Mouse (Mus musculus): ENCODE measurements at regions not wholly inside any gene's neighbourhood (a gene's known extent, or its start where the extent isn't known, plus 50 kb on each side); places are given as distances from the start of the nearest gene placed in this dataset.

- H3K4me3 ChIP-seq (ENCODE audit: insufficient read depth, low read length) = no peak overlapping the region
- no peak for TF ChIP-seq POLR2A (IDR thresholded peaks at IDR 0.05; ENCODE audit: extremely low read depth, insufficient read depth, low read length)
- no peak for TF ChIP-seq CTCF (IDR thresholded peaks at IDR 0.05; ENCODE audit: extremely low read depth, insufficient read depth, low read length)
- H3K27ac ChIP-seq (ENCODE audit: insufficient read depth, low read length) = no peak overlapping the region
- H3K4me1 ChIP-seq (ENCODE audit: control insufficient read depth, insufficient read depth, low read length) = no peaks in the 10 kb centered on the region
Measured at GRCm38 (mm10) chr11:55919066-55919465, 121.7 kb downstream of the Nmur2 start.

- Histone ChIP-seq H3K4me3 (ENCODE audit: insufficient read depth, low read length) (no peak overlapping the region), H3K27ac (ENCODE audit: insufficient read depth, low read length) (no peak overlapping the region), H3K4me1 (ENCODE audit: control insufficient read depth, insufficient read depth, low read length) (no peaks in the 10 kb centered on the region)
- TF ChIP-seq POLR2A (IDR thresholded peaks at IDR 0.05; ENCODE audit: extremely low read depth, insufficient read depth, low read length) (no peak), CTCF (IDR thresholded peaks at IDR 0.05; ENCODE audit: extremely low read depth, insufficient read depth, low read length) (no peak)
Measured at GRCm38 (mm10) chr11:55918411-55918810, 122.4 kb downstream of the Nmur2 start.

GRCm38 (mm10) chr11:55897506-55897905 is 143.3 kb downstream of the Nmur2 start:
- no peak for TF ChIP-seq CTCF (IDR thresholded peaks at IDR 0.05; ENCODE audit: extremely low read depth, insufficient read depth, low read length)
- no peak for TF ChIP-seq POLR2A (IDR thresholded peaks at IDR 0.05; ENCODE audit: extremely low read depth, insufficient read depth, low read length)
- Histone ChIP-seq H3K27ac (ENCODE audit: insufficient read depth, low read length) (no peak overlapping the region), H3K4me1 (ENCODE audit: control insufficient read depth, insufficient read depth, low read length) (no peaks in the 10 kb centered on the region), H3K4me3 (ENCODE audit: insufficient read depth, low read length) (no peak overlapping the region)

GRCm38 (mm10) chr11:55890161-55890560 is 150.6 kb downstream of the Nmur2 start:
- no peak overlapping the region for H3K4me3 ChIP-seq (ENCODE audit: insufficient read depth, low read length)
- no peak for TF ChIP-seq POLR2A (IDR thresholded peaks at IDR 0.05; ENCODE audit: extremely low read depth, insufficient read depth, low read length)
- TF ChIP-seq CTCF (IDR thresholded peaks at IDR 0.05; ENCODE audit: extremely low read depth, insufficient read depth, low read length) = no peak
- H3K4me1 ChIP-seq (ENCODE audit: control insufficient read depth, insufficient read depth, low read length) = no peaks in the 10 kb centered on the region
- H3K27ac ChIP-seq (ENCODE audit: insufficient read depth, low read length) = no peak overlapping the region

GRCm38 (mm10) chr11:55878631-55879030 is 162.2 kb downstream of the Nmur2 start:
- Histone ChIP-seq H3K4me1 (ENCODE audit: control insufficient read depth, insufficient read depth, low read length) (no peaks in the 10 kb centered on the region), H3K27ac (ENCODE audit: insufficient read depth, low read length) (no peak overlapping the region), H3K4me3 (ENCODE audit: insufficient read depth, low read length) (no peak overlapping the region)
- TF ChIP-seq CTCF (IDR thresholded peaks at IDR 0.05; ENCODE audit: extremely low read depth, insufficient read depth, low read length) (no peak), POLR2A (IDR thresholded peaks at IDR 0.05; ENCODE audit: extremely low read depth, insufficient read depth, low read length) (no peak)

- Histone ChIP-seq H3K27ac (ENCODE audit: insufficient read depth, low read length) (no peak overlapping the region), H3K4me3 (ENCODE audit: insufficient read depth, low read length) (no peak overlapping the region), H3K4me1 (ENCODE audit: control insufficient read depth, insufficient read depth, low read length) (no peaks in the 10 kb centered on the region)
- no peak for TF ChIP-seq POLR2A (IDR thresholded peaks at IDR 0.05; ENCODE audit: extremely low read depth, insufficient read depth, low read length)
- TF ChIP-seq CTCF (IDR thresholded peaks at IDR 0.05; ENCODE audit: extremely low read depth, insufficient read depth, low read length) = no peak
Measured at GRCm38 (mm10) chr11:55867141-55867540, 173.7 kb downstream of the Nmur2 start.

- no peaks in the 10 kb centered on the region for H3K4me1 ChIP-seq (ENCODE audit: control insufficient read depth, insufficient read depth, low read length)
- no peak overlapping the region for H3K27ac ChIP-seq (ENCODE audit: insufficient read depth, low read length)
- no peak overlapping the region for H3K4me3 ChIP-seq (ENCODE audit: insufficient read depth, low read length)
- TF ChIP-seq POLR2A (IDR thresholded peaks at IDR 0.05; ENCODE audit: extremely low read depth, insufficient read depth, low read length) (no peak), CTCF (IDR thresholded peaks at IDR 0.05; ENCODE audit: extremely low read depth, insufficient read depth, low read length) (no peak)
Measured at GRCm38 (mm10) chr11:55859230-55859629, 181.6 kb downstream of the Nmur2 start.

GRCm38 (mm10) chr11:55820479-55820878 is 212.5 kb upstream of the Glra1 start:
- TF ChIP-seq POLR2A (IDR thresholded peaks at IDR 0.05; ENCODE audit: extremely low read depth, insufficient read depth, low read length) (no peak), CTCF (IDR thresholded peaks at IDR 0.05; ENCODE audit: extremely low read depth, insufficient read depth, low read length) (no peak)
- H3K4me3 ChIP-seq (ENCODE audit: insufficient read depth, low read length) = no peak overlapping the region
- H3K4me1 ChIP-seq (ENCODE audit: control insufficient read depth, insufficient read depth, low read length) = no peaks in the 10 kb centered on the region
- no peak overlapping the region for H3K27ac ChIP-seq (ENCODE audit: insufficient read depth, low read length)

- no peak for TF ChIP-seq CTCF (IDR thresholded peaks at IDR 0.05; ENCODE audit: extremely low read depth, insufficient read depth, low read length)
- TF ChIP-seq POLR2A (IDR thresholded peaks at IDR 0.05; ENCODE audit: extremely low read depth, insufficient read depth, low read length) = no peak
- H3K4me3 ChIP-seq (ENCODE audit: insufficient read depth, low read length) = no peak overlapping the region
- no peaks in the 10 kb centered on the region for H3K4me1 ChIP-seq (ENCODE audit: control insufficient read depth, insufficient read depth, low read length)
- no peak overlapping the region for H3K27ac ChIP-seq (ENCODE audit: insufficient read depth, low read length)
Measured at GRCm38 (mm10) chr11:55816566-55816965, 208.6 kb upstream of the Glra1 start.

GRCm38 (mm10) chr11:55810685-55811084 is 202.7 kb upstream of the Glra1 start:
- H3K4me3 ChIP-seq (ENCODE audit: insufficient read depth, low read length) = no peak overlapping the region

More at GRCm38 (mm10) chr11:55810685-55811084, 202.7 kb upstream of the Glra1 start:
- H3K4me1 ChIP-seq (ENCODE audit: control insufficient read depth, insufficient read depth, low read length) = no peaks in the 10 kb centered on the region
- no peak overlapping the region for H3K27ac ChIP-seq (ENCODE audit: insufficient read depth, low read length)
- TF ChIP-seq CTCF (IDR thresholded peaks at IDR 0.05; ENCODE audit: extremely low read depth, insufficient read depth, low read length) (no peak), POLR2A (IDR thresholded peaks at IDR 0.05; ENCODE audit: extremely low read depth, insufficient read depth, low read length) (no peak)

Measured in cortical plate, adult 2 months (tissue).